In the genomic region with DNA sequence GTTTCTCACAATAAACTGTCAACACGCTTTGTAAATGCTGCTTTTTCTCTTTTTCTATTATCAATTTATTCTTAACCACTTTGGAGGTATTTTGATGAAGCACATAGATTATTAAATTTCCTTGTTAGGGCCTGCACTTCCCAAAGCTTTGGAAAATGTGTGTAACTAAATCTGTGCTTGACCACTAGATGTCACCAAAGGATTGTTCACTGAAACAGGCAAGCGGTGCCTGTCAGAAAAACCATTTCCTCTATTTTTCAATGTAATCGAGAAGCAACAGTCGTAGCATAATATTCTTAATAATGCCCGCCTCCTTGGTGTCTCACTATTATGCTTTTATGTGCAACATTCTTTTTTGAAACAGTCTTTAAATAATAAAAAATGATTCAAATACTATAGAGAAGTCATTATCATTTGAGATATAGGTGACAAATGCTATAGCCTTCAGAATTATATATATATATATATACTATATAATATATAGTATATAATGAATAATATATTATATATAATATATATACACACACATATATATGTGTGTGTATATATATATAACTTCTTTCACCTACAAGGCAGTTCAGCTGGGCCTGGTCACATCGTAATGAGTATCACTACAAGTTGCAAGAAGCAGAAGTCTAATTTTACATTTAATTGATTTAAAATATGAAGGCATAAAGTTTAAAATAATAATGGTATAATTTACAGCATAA, we compare ENCODE assay signal across 9 mouse cellular contexts.
DNase-seq lines count a peak whose midpoint lies in the region; ATAC-seq and TF ChIP-seq lines count a peak whose summit lies in the region.
"Had no signal": no experiment of that assay in that cellular context is flagged by ENCODE, and none has a peak within 500 bp of the region (broad histone marks: within the 10 kb centered on the region; RNA-seq: fewer than 3 reads in every experiment).

No protein-coding gene starts in this region.

- peak in 1 of 2 experiments; percentile 32 for DNase-seq in cerebellum, adult 2 months
- no peak for DNase-seq in cerebellum, adult 11-12 months
- DNase-seq in right cerebral cortex, postnatal 10 days (ENCODE audit: low spot score in 2 of 2): peak; percentile 30 to 43
- DNase-seq in right cerebral cortex, postnatal 14 days: no peak
- DNase-seq in embryonic facial prominence, embryonic 14.5 days (ENCODE audit: low spot score): peak; percentile 74
- DNase-seq in kidney, postnatal 14 days: peak; percentile 30

- H3K4me2 ChIP-seq in embryonic facial prominence, embryonic 14.5 days (ENCODE audit: low read depth, low read length): no peak overlapping the region
- no peak overlapping the region for H3K4me2 ChIP-seq in midbrain, embryonic 16.5 days (ENCODE audit: low read length)
- H3K4me2 ChIP-seq: heart, embryonic 15.5 days had no signal

- ATAC-seq in embryonic facial prominence, embryonic 14.5 days (ENCODE audit: low read depth): no peak
- peak; percentile 70; the same call in 1 of the 2 replicates for ATAC-seq in midbrain, embryonic 16.5 days
- ATAC-seq in monocyte, adult 5-6 weeks (replicated peaks; ENCODE audit: insufficient number of reproducible peaks, low FRiP score, low TSS enrichment, poor library complexity, severe bottlenecking): no peak

- no peak overlapping the region for H3K27ac ChIP-seq in cerebellum, adult 2 months (ENCODE audit: insufficient read depth, low read length)
- H3K27ac ChIP-seq in embryonic facial prominence, embryonic 14.5 days (replicated peaks; ENCODE audit: low read depth, low read length): no peak overlapping the region
- no peak overlapping the region for H3K27ac ChIP-seq in midbrain, embryonic 16.5 days (ENCODE audit: low read length)
- H3K27ac ChIP-seq: heart, embryonic 15.5 days had no signal

- WGBS in cerebellum, adult 2 months: 23% methylated on average over 6 of the region's 6 CpGs
- 23% methylated on average over 6 of the region's 6 CpGs for WGBS in embryonic facial prominence, embryonic 14.5 days
- WGBS in midbrain, embryonic 16.5 days: 23% methylated on average over 6 of the region's 6 CpGs

- peak; percentile 51; the same call in 1 of the 2 replicates for TF ChIP-seq CTCF in cerebellum, adult 2 months (IDR thresholded peaks at IDR 0.05; ENCODE audit: borderline replicate concordance, insufficient read depth, low read depth, low read length)

- no peak overlapping the region for H3K9ac ChIP-seq in embryonic facial prominence, embryonic 14.5 days (ENCODE audit: low read depth, low read length)
- H3K9ac ChIP-seq in midbrain, embryonic 16.5 days (ENCODE audit: low read depth, low read length): no peak overlapping the region
- H3K9ac ChIP-seq: heart, embryonic 15.5 days had no signal

- H3K4me3 ChIP-seq in cerebellum, adult 2 months (replicated peaks; ENCODE audit: insufficient read depth, low read depth, low read length): no peak overlapping the region
- H3K4me3 ChIP-seq in embryonic facial prominence, embryonic 14.5 days (ENCODE audit: low read depth, low read length): no peak overlapping the region
- H3K4me3 ChIP-seq in midbrain, embryonic 16.5 days (ENCODE audit: low read depth, low read length): no peak overlapping the region
- H3K4me3 ChIP-seq: heart, embryonic 15.5 days had no signal

- TF ChIP-seq POLR2A in cerebellum, adult 2 months (IDR thresholded peaks at IDR 0.05; ENCODE audit: borderline replicate concordance, insufficient read depth, low read length): no peak

- H3K36me3 ChIP-seq in embryonic facial prominence, embryonic 14.5 days (ENCODE audit: control insufficient read depth, insufficient read depth, low read length): no peaks in the 10 kb centered on the region
- no peaks in the 10 kb centered on the region for H3K36me3 ChIP-seq in midbrain, embryonic 16.5 days (ENCODE audit: control insufficient read depth, insufficient read depth, low read length)
- H3K36me3 ChIP-seq: heart, embryonic 15.5 days had no signal

- H3K9me3 ChIP-seq in embryonic facial prominence, embryonic 14.5 days (ENCODE audit: control insufficient read depth, low read length): no peaks in the 10 kb centered on the region
- no peaks in the 10 kb centered on the region for H3K9me3 ChIP-seq in midbrain, embryonic 16.5 days (replicated peaks; ENCODE audit: control insufficient read depth, low read length, poor library complexity, severe bottlenecking)
- H3K9me3 ChIP-seq: heart, embryonic 15.5 days had no signal

- H3K4me1 ChIP-seq in cerebellum, adult 2 months (ENCODE audit: control insufficient read depth, insufficient read depth, low read length): no peaks in the 10 kb centered on the region
- H3K4me1 ChIP-seq in embryonic facial prominence, embryonic 14.5 days (ENCODE audit: control insufficient read depth, insufficient read depth, low read length): no peaks in the 10 kb centered on the region
- no peaks in the 10 kb centered on the region for H3K4me1 ChIP-seq in midbrain, embryonic 16.5 days (ENCODE audit: control insufficient read depth, insufficient read depth, low read length)
- H3K4me1 ChIP-seq: heart, embryonic 15.5 days had no signal

- H3K27me3 ChIP-seq in cerebellum, adult 2 months (ENCODE audit: control insufficient read depth, insufficient read depth, low read length): no peaks in the 10 kb centered on the region
- H3K27me3 ChIP-seq in embryonic facial prominence, embryonic 14.5 days (replicated peaks; ENCODE audit: control insufficient read depth, insufficient read depth, low read length): no peaks in the 10 kb centered on the region
- no peaks in the 10 kb centered on the region for H3K27me3 ChIP-seq in midbrain, embryonic 16.5 days (ENCODE audit: control insufficient read depth, insufficient read depth, low read depth, low read length)
- H3K27me3 ChIP-seq: heart, embryonic 15.5 days had no signal

Comparison
In these comparisons a context has a peak if more than half of its experiments do, and no peak if none do; other contexts are left out.
1. DNase-seq: peak in right cerebral cortex, postnatal 10 days (2 of 2), embryonic facial prominence, embryonic 14.5 days (single experiment) and kidney, postnatal 14 days (single experiment); none in cerebellum, adult 11-12 months (single experiment) and right cerebral cortex, postnatal 14 days (single experiment).